Mouse (Mus musculus): ENCODE results near the gene Rnf4. TPM values are rescaled to one million over a fixed set of nuclear protein-coding genes. Genes with fewer than 3 reads are reported as not detected.

The Rnf4 gene
- polyA plus RNA-seq (2017; shearing (Covaris generic)), result 100 to 1,000 TPM; 105 to 132 TPM

GRCm38 (mm10) chr5:34336097-34336774 lies at the start of gene Rnf4:
Gene Rnf4 (plus strand): TSS chr5:34336289.
- peak; percentile 92 for ATAC-seq

GRCm38 (mm10) chr5:34286516-34286915 lies 49.6 kb upstream of the Rnf4 start:
- no peak for ATAC-seq

DNA sequence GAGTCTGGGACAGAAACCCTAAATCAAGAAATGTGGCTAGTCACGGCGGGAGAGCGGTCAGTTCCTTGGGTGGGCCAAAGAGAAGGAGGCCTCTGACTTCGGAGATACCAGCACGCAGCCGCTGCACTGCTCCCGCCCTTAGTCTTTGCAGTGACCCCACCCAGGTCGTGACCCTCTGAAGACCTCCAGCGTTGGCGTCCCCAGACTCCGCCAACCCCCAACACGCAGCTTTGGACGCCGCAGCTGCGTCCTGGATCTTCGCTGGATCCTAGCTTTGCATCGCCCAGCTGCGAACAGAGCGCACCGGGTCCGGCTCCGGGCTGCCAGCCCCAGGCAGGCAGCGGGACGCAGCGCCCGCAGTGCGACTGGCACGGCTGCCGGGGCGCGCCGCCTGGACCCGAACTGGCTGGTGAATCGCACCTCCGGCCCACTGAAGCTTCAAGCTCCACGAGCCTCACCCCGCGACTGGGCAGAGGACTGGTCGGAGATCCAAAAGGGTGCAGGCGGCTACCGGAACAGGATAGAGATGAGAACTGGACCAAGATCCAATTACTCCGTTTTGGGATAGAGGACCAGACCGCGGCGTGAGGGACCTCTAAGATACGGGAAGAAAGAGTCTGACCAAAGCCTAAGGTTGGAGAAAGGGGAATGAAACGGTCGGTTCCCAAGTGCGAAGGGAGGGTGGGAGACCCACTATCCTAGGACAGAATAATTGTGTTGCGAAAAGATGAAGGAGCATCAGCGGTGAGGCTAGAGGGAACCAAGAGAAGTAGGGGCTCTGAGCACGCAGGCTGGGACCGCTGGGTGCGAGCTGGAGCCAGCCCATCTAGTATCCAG lies 48.9 kb upstream of the Rnf4 start:
- no peak for ATAC-seq

- ATAC-seq, result no peak
These were observed 48.3 kb upstream of the Rnf4 start for GRCm38 (mm10) chr5:34287838-34288145.

DNA sequence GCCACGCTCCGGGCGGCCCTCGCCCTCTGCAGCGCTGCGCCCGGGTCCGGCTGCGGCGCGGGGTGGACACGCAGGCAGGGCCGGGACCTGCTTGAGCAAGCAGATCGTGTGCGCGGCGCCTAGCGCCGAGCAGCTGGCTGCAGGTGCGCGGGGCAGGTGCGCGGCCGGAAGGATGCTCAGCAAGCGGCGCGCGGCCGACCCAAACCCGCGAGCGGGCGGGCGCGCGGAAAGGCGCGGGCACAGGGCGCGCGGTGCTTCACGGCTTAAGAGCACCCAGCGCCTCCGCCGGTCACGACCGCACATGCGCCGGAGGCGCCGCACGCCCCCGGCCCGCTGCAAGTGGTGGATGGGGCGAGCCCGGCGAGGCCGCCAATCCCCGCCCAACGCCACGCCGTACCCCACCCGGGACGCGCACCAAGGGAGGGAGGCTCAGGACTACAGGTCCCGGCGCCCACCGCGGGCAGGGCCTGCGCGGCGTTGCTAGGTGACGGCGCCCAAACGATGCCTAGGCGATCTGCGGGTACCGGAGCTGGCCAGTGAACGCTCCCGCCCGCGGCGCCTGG lies 47.9 kb upstream of the Rnf4 start, which contains the start of the genes Zfyve28 and Cfap99:
Gene Zfyve28 (minus strand): TSS at position 296 of the 563 bp plus-strand sequence.
Gene Cfap99 (plus strand): TSS at position 447 of the 563 bp plus-strand sequence.
- ATAC-seq, result peak; percentile 60

GRCm38 (mm10) chr5:34289286-34289685 lies 46.8 kb upstream of the Rnf4 start:
- ATAC-seq, result no peak

- ATAC-seq, result no peak
These were observed 42.7 kb upstream of the Rnf4 start for GRCm38 (mm10) chr5:34293363-34293762.

DNA sequence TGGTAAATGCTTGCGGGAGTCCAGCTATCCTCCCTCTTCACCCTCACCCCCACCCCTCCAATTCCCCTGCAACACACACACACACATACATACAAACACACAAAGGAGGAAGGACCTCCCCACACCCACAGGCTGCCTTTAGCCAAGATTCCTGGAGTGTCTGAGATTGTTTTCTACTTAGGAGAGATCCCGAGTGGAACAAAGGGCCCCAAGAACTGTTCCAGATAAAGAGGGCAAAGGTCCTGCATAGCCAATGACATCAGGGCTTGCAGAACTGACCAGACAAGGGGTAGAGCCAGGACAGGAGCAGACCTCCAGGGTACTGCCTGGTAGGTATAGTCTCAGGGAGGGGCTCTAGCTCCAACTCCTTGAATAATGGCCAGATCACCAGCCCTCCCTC lies 41.4 kb upstream of the Rnf4 start:
- no peak for ATAC-seq

DNA sequence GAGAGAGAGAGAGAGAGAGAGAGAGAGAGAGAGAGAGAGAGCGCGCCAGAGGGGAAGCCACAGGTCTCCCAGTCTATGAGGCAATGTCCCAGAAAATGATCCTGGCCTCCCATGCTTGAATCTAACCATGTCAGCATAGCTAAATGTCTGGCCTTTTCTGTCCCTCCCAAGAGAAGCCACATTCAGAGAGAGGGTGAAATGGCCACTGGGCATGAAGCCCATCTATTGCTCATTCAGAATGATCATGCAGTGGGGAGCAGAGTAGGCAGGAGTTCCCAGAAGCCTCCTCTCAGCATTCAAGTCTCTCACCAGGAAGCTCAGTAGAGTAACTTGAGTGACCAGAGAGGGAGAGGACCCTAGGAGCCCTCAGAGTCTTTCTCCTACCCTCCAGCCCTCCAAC lies 40.9 kb upstream of the Rnf4 start:
- ATAC-seq, result no peak

GRCm38 (mm10) chr5:34298061-34298460 lies 38.0 kb upstream of the Rnf4 start:
- no peak for ATAC-seq

- ATAC-seq, result no peak
These were observed 37.1 kb upstream of the Rnf4 start for GRCm38 (mm10) chr5:34298937-34299535.

DNA sequence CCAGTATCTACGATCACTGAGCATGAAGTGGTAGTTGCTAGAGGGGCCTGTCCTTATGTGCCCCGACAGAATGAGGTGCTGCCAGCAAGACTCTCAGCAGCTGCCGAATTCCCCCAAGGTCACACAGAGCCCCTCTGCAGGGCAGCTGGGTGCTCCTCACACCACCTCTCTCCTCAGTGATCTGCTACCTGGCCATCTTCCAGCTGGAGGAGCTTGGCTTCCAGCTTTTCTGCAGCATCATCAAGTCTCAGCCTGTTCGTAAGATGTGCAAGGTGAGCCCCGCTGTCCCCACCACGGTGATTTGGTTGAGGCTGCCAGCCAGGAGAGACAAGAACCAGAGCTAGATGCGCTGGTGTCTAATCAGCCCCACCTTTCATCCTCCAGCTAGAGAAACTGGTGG lies 33.7 kb upstream of the Rnf4 start:
- no peak for ATAC-seq

DNA sequence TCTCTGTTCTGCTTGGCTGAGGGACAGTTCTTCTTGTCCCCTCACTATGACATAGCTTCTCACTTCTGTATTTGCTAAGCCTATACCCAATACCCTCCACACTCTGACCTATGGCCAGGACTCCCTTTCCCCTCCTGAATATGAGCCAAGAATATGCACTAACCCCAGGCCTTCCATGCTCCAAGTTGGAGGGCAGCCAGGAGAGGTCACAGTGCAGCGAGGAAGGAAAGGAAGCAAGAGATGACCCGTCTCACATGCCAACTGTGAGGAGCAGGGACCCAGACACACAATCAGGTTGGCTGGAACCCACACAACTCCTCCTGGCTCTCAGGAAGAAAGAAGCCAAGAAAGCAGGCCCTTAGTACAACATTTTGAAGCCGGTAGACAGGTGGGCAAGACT lies 27.1 kb upstream of the Rnf4 start:
- ATAC-seq, result no peak

DNA sequence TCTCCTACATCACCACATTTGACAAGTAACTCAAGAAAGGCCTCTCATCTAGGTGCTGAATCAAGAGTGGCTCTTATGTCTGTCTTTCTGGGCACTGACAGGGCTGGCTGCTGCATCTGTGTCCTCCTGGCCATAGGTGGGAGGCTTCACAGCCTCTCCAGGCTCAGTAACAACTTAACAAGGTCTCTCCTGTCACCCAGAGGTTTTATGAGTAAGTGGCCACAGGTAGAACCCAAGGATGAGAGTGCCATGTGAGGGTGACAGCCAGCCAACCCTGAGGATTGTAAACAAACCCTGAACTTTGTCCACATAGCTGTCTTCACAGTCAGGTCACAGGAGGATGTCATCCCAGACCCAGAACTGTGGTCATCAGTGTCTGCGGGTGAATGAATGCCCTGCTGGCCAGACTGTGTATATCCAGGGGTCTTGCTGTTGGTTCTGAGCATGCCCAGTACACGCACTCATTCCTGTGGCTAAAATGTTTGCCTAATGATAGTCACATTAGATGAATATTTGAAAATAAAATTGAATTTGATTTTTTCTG lies 16.5 kb upstream of the Rnf4 start:
- no peak for ATAC-seq

- ATAC-seq, result no peak
These were observed 14.9 kb upstream of the Rnf4 start for GRCm38 (mm10) chr5:34321236-34321635.

DNA sequence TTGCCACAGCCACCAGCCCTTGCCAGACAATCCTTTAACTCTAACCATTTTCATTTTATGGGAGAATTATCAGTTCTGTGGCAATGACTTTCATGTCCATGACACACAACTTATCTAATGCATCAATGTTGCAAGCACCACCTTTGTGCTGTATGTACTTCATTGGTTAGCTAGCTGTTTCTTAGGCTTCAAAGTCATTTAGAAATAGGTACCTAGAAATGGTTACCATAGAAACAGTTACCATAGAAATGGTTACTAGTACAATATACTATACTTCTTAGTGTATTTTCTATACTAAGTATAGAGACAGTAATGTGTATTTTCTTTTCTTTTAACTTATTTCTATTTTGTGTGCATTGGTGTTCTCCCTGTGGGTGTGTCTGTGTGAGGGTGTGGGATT lies 10.8 kb upstream of the Rnf4 start:
- ATAC-seq, result no peak

DNA sequence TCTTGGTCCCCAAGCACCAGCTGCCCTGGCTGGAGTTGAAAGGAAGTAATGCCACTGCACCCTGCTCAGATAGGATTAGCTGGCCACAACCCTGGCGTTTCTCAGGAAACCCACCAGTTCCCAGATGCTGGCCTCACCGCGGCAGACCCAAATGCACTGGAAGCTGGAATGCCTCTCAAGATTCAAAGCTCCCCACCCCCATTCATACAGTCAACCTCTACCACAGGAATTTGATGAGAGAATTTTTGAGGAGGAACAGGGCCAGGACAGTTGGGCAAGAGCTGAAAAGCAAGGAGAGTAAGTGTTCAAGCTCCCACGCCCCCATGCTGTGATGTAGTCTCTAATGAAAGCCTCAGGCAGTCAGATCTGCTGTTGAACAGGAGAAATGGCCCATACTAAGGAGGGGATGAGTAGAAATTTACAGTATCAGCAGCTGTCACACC lies 9.8 kb upstream of the Rnf4 start:
- ATAC-seq, result no peak

GRCm38 (mm10) chr5:34326875-34327576 lies 9.1 kb upstream of the Rnf4 start:
- ATAC-seq, result no peak

DNA sequence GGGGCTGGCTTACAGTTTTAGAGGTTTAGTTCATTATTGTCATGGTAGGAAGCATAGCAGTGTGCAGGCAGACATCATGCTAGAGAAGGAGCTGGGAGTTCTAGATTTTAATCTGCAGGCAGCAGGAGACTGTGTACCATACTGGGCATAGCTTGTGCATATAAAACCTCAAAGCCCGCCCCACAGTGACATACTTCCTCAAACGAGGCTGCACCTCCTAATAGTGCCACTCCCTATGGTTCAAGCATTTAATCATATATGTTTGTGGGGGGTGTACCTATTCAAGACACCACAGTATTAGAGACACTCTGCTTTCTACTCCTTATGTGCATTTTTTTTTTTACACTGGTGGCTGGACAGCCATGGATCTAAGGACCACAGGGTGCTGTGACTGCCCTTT lies 6.0 kb upstream of the Rnf4 start:
- ATAC-seq, result no peak

GRCm38 (mm10) chr5:34334081-34334480 lies 2.0 kb upstream of the Rnf4 start:
- ATAC-seq, result no peak

GRCm38 (mm10) chr5:34335539-34336096 lies 471 bp upstream of the Rnf4 start:
- ATAC-seq, result peak; percentile 11

Measured in CD4-positive, CD25-positive, alpha-beta regulatory T cell, adult 4 months (primary cell).